Mouse (Mus musculus) neural tube, embryonic 11.5 days (tissue): ENCODE measurements around the gene Sh3kbp1. TPM values are rescaled to one million over a fixed set of nuclear protein-coding genes. Genes with fewer than 3 reads are reported as not detected.
A peak's percentile ranks its signal among the peaks of the same experiment; 100 is the strongest.

Source experiments
- ATAC-seq: fragments of 200-750 bp; cut with Nextera tagmentation; 2 replicates; pipeline ENCODE4 v1.8.0; 2017; ENCODE audit warnings: moderate number of reproducible peaks, mild to moderate bottlenecking, moderate TSS enrichment, moderate library complexity; ENCODE audit not compliant: insufficient read depth, low FRiP score, low TSS enrichment
- DNase-seq: peaks from one replicate; pipeline ENCODE4 v3.0.0-alpha.2; 2015; ENCODE audit warnings: low spot score
- H3K27ac ChIP-seq: fragments of 300-500 bp; sonication (generic); 2 replicates; pipeline ENCODE4 v1.5.1; 2014; ENCODE audit warnings: low read depth, mild to moderate bottlenecking, low read length
- H3K27me3 ChIP-seq: fragments of 300-500 bp; sonication (generic); 2 replicates; pipeline ENCODE4 v1.6.1; 2014; ENCODE audit warnings: mild to moderate bottlenecking, low read length, mixed read lengths; ENCODE audit not compliant: control insufficient read depth, insufficient read depth
- H3K36me3 ChIP-seq: fragments of 300-500 bp; sonication (generic); 2 replicates; pipeline ENCODE4 v1.6.1; 2014; ENCODE audit warnings: mild to moderate bottlenecking, low read length, moderate library complexity, mixed read lengths; ENCODE audit not compliant: control insufficient read depth, insufficient read depth
- H3K4me1 ChIP-seq: fragments of 300-500 bp; sonication (generic); 2 replicates; pipeline ENCODE4 v1.6.1; 2014; ENCODE audit warnings: low read length, mixed read lengths; ENCODE audit not compliant: control insufficient read depth, insufficient read depth
- H3K4me2 ChIP-seq: fragments of 300-500 bp; sonication (generic); 2 replicates; pipeline ENCODE4 v1.6.1; 2014; ENCODE audit warnings: low read depth, mild to moderate bottlenecking, moderate library complexity
- H3K4me3 ChIP-seq: fragments of 300-500 bp; sonication (generic); 2 replicates; pipeline ENCODE4 v1.5.1; 2014; ENCODE audit warnings: low read depth, low read length
- H3K9ac ChIP-seq: fragments of 300-500 bp; sonication (generic); 2 replicates; pipeline ENCODE4 v1.6.1; 2014; ENCODE audit warnings: mild to moderate bottlenecking, low read length
- H3K9me3 ChIP-seq: fragments of 300-500 bp; sonication (generic); 2 replicates; pipeline ENCODE4 v1.6.1; 2016; ENCODE audit warnings: low read length; ENCODE audit not compliant: control insufficient read depth
- WGBS: fragments of 180-500 bp; shearing (Covaris S2); extraction: QIAGEN DNeasy Blood & Tissue Kit; methylation state at CpG from one replicate; pipeline ENCODE4 v1.1.7; 2014; 5-methylcytosine and 5-hydroxymethylcytosine counted together
- polyA plus RNA-seq: library from polyadenylated mRNA; unstranded; fragments of >200 nt; fragmentation: Nextera tagmentation; extraction: Ambion mirVana; gene quantifications from 2 replicates; pipeline ENCODE4 v1.2.1, GENCODE M21; 2014

The Sh3kbp1 gene
- polyA plus RNA-seq, 1 experiment from 2014 or later, result 42.6 TPM

DNA sequence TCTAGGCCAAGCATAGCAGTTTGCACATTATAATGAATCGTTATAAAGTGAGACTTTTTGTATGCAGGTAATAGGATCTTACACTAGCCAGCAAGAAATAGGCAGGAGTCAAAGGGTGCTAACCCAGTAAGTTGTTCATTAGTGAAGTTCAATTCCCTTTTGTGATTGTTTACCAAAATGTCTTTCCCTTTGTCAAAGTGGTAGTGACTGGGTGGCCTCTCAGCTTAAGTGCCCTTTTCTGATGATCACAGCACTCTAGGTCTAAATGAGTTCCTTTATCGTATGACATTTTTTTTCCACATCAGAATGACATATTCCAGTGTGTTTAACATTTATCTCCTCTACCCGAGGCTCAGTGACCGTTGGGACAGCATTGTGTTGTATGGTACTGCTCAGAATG is 1.6 kb downstream of the Sh3kbp1 start:
- Histone ChIP-seq H3K27me3 (no peaks in the 10 kb centered on the region), H3K36me3 (no peaks in the 10 kb centered on the region), H3K4me1 (no peaks in the 10 kb centered on the region), H3K9me3 (no peaks in the 10 kb centered on the region), H3K4me3 (peak overlapping the region; percentile 52), H3K27ac (no peak overlapping the region), H3K4me2 (peak overlapping the region; percentile 58), H3K9ac (no peak overlapping the region)
- no peak for DNase-seq
- no peak for ATAC-seq
- 52% methylated on average over 4 of the region's 4 CpGs for WGBS

GRCm38 (mm10) chrX:159629203-159629602 is 2.1 kb downstream of the Sh3kbp1 start:
- Histone ChIP-seq H3K36me3 (no peaks in the 10 kb centered on the region), H3K4me2 (peak overlapping the region; percentile 58; the same call in 1 of the 2 replicates), H3K27me3 (no peaks in the 10 kb centered on the region), H3K4me1 (no peaks in the 10 kb centered on the region), H3K9me3 (no peaks in the 10 kb centered on the region), H3K27ac (no peak overlapping the region), H3K9ac (no peak overlapping the region), H3K4me3 (no peak overlapping the region)
- 35% methylated on average over 2 of the region's 2 CpGs for WGBS
- ATAC-seq (no peak), DNase-seq (no peak)

DNA sequence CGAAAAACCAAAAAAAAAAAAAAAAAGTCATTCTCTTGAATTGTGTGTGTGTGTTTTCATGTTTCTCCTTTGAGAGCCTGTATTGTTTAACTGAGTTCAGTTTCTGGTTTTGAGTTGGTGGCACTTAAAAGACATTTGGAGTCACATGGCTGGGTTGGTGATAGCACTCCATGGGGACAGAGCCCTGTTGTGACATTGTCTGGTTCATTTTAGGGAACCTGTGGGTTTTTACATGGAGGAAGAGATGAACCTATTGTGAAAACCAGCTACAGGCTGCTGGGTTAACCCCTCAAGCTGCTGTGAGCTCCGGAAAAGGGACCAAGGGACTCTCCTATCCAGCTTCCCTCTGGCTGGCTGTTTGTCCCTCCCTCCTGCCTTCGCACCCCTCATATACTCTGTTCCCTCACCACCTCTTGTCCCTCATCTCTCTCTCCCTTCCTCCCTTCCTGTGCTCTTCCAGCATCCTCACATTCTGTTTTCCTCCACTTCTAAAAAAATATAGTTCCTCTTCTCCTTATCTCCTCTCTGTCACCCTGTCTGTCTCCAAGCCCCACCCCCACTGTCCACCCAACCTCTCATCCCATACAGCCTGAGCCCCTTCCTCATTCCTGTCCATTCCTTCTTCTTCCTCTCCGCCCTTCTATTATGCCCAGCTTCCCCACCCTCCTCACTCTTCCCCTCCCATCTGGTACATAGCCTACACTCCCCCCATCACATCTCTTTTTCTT is 11.6 kb downstream of the Sh3kbp1 start:
- Histone ChIP-seq H3K36me3 (no peaks in the 10 kb centered on the region), H3K4me2 (no peak overlapping the region), H3K4me3 (no peak overlapping the region), H3K9ac (no peak overlapping the region), H3K9me3 (no peaks in the 10 kb centered on the region), H3K4me1 (no peaks in the 10 kb centered on the region), H3K27ac (no peak overlapping the region), H3K27me3 (no peaks in the 10 kb centered on the region)
- WGBS, result 91% methylated on average over 4 of the region's 4 CpGs
- DNase-seq (no peak), ATAC-seq (no peak)

- H3K4me1 ChIP-seq, result no peaks in the 10 kb centered on the region
- ATAC-seq (no peak), DNase-seq (no peak)
- no peaks in the 10 kb centered on the region for H3K9me3 ChIP-seq
- H3K27me3 ChIP-seq, result no peaks in the 10 kb centered on the region
- no peak overlapping the region for H3K27ac ChIP-seq
- 78% methylated on average over 4 of the region's 4 CpGs for WGBS
- H3K4me2 ChIP-seq, result no peak overlapping the region
- H3K4me3 ChIP-seq, result no peak overlapping the region
- no peaks in the 10 kb centered on the region for H3K36me3 ChIP-seq
- no peak overlapping the region for H3K9ac ChIP-seq
These were observed 12.9 kb downstream of the Sh3kbp1 start for GRCm38 (mm10) chrX:159639991-159640390.

DNA sequence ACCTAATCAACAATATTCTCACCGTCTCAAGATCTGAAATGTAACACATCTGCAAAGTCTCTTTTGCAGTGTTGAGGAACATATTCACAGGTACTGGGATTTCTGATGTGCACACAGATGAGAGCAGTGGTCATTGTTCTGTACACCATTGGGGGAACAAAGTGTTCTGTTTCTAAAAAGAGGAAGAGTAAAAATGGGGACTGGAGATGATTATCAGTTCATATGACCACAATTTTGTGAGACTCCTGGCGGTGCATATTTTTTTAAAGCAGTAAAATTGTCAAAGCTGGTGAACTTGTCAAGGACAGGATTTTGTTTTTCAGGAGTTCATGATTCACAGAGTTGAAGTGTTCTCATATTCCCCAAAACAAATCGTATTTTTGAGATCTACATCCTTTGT is 18.2 kb downstream of the Sh3kbp1 start:
- WGBS, result 88% methylated on average over 3 of the region's 3 CpGs
- Histone ChIP-seq H3K9me3 (no peaks in the 10 kb centered on the region), H3K36me3 (no peaks in the 10 kb centered on the region), H3K9ac (no peak overlapping the region), H3K4me2 (no peak overlapping the region), H3K4me1 (no peaks in the 10 kb centered on the region), H3K27me3 (no peaks in the 10 kb centered on the region), H3K4me3 (no peak overlapping the region), H3K27ac (no peak overlapping the region)
- DNase-seq, result no peak
- no peak for ATAC-seq

DNA sequence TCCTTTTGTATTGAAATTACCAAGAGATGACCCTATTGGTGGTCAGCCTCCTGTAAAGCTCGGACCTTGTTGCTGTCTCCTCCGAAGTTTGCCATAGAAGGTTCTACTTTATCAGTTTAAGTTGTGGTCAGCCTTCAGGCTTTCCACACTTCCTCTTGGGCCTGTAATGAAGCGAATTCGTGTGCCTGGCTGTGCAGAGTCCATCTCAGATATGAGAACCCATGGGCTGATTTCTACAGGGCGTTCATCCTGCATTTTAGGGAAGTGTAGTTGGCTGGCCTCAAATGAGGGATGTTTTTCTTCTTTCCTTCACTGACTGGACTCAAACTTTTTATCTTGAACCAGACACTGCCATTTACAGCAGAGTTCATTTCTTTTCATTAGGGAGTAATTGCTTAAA is 20.5 kb downstream of the Sh3kbp1 start:
- H3K4me3 ChIP-seq, result no peak overlapping the region
- no peaks in the 10 kb centered on the region for H3K27me3 ChIP-seq
- H3K4me2 ChIP-seq, result no peak overlapping the region
- H3K4me1 ChIP-seq, result no peaks in the 10 kb centered on the region
- H3K9me3 ChIP-seq, result no peaks in the 10 kb centered on the region
- WGBS, result 91% methylated on average over 5 of the region's 5 CpGs
- no peak overlapping the region for H3K27ac ChIP-seq
- ATAC-seq (no peak), DNase-seq (no peak)
- H3K9ac ChIP-seq, result no peak overlapping the region
- H3K36me3 ChIP-seq, result no peaks in the 10 kb centered on the region

GRCm38 (mm10) chrX:159648598-159648997 is 21.5 kb downstream of the Sh3kbp1 start:
- WGBS, result 87% methylated on average over 3 of the region's 3 CpGs
- ATAC-seq (no peak), DNase-seq (no peak)
- Histone ChIP-seq H3K9me3 (no peaks in the 10 kb centered on the region), H3K27ac (no peak overlapping the region), H3K4me3 (no peak overlapping the region), H3K27me3 (no peaks in the 10 kb centered on the region), H3K4me2 (no peak overlapping the region), H3K9ac (no peak overlapping the region), H3K36me3 (no peaks in the 10 kb centered on the region), H3K4me1 (no peaks in the 10 kb centered on the region)

- no peaks in the 10 kb centered on the region for H3K36me3 ChIP-seq
- no peaks in the 10 kb centered on the region for H3K9me3 ChIP-seq
- H3K4me2 ChIP-seq, result no peak overlapping the region
- no peaks in the 10 kb centered on the region for H3K4me1 ChIP-seq
- H3K27me3 ChIP-seq, result no peaks in the 10 kb centered on the region
- H3K9ac ChIP-seq, result no peak overlapping the region
- DNase-seq, result no peak
- no peak overlapping the region for H3K27ac ChIP-seq
- no peak overlapping the region for H3K4me3 ChIP-seq
- no peak for ATAC-seq
- 60% methylated on average over 11 of the region's 11 CpGs for WGBS
These were observed 23.1 kb downstream of the Sh3kbp1 start for GRCm38 (mm10) chrX:159650130-159650678.

DNA sequence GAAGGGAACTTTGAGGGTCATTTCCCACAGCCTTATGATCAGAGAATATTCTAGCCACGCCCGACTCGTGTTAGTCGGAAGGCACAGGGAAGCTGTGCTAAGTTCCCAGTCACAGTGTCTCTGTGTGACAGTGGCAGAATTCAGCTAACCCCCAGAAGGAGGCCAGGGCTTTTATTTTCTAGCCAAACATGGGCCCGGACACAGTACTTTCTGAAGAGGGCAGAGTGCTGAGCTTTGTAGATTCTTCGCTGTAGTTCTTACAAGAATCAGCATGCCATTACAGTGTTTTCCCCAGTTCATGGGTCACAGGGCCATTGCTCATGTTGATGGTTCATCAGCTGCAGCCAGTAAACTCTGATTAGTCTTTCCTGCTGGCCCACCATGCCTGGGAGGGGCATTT is 23.7 kb downstream of the Sh3kbp1 start:
- H3K27me3 ChIP-seq, result no peaks in the 10 kb centered on the region
- DNase-seq (no peak), ATAC-seq (no peak)
- no peak overlapping the region for H3K9ac ChIP-seq
- no peaks in the 10 kb centered on the region for H3K36me3 ChIP-seq
- H3K27ac ChIP-seq, result no peak overlapping the region
- no peaks in the 10 kb centered on the region for H3K4me1 ChIP-seq
- no peak overlapping the region for H3K4me3 ChIP-seq
- WGBS, result 82% methylated on average over 6 of the region's 6 CpGs
- H3K4me2 ChIP-seq, result no peak overlapping the region
- no peaks in the 10 kb centered on the region for H3K9me3 ChIP-seq
